Mouse (Mus musculus) skeletal muscle tissue, adult 2 months (tissue): ENCODE measurements around the gene Tox3.

ENCODE experiments used
- DNase-seq: peaks from one replicate; pipeline ENCODE4 v3.0.0-alpha.2; 2012; ENCODE audit warnings: low read depth, low spot score

The Tox3 gene

GRCm38 (mm10) chr8:90244458-90245145 lies 103.5 kb downstream of the Tox3 start:
- DNase-seq: no peak

- DNase-seq: no peak
These were observed 104.2 kb downstream of the Tox3 start for GRCm38 (mm10) chr8:90243957-90244356.

GRCm38 (mm10) chr8:90242351-90242750 lies 105.8 kb downstream of the Tox3 start:
- DNase-seq: no peak

- DNase-seq: no peak
These were observed 106.7 kb downstream of the Tox3 start for GRCm38 (mm10) chr8:90241461-90241860.

DNA sequence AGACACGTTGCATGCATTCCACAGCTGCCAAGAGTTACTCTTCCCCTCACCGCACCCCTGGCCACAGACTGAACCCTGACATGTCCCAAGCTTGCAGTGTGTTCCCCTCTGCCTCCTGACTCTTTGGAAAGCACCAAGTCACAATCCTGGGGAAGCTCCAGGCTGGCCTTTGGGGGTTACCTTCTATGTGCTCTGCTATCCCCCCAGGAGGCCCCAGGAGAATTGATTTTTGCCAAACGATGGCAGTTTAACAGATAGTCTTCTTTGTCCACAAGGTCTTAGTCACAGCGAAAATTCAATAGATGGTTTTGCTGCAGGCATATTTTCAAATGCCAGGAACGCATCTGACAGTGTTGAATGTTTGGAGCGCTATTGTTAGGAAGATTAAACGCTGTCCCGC lies 115.6 kb downstream of the Tox3 start:
- no peak for DNase-seq

DNA sequence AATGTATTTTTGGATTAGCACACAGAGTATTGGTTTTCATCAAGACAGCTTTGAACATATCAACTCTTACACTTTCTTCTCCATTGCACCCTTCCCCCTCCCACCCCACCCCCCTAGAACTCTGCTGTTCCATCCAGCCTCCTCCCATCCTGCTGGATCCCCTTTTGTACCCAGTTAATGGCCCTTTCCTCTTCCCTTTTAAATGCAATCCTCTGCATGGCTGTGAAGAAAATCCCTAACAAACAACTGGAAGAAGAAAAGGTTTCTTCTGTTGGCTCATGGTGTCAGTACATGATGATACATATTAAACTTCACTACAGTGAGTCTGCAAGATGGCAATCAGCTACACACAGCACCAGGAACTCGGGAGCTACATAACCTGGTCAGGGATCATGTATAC lies 124.0 kb downstream of the Tox3 start:
- DNase-seq: no peak

DNA sequence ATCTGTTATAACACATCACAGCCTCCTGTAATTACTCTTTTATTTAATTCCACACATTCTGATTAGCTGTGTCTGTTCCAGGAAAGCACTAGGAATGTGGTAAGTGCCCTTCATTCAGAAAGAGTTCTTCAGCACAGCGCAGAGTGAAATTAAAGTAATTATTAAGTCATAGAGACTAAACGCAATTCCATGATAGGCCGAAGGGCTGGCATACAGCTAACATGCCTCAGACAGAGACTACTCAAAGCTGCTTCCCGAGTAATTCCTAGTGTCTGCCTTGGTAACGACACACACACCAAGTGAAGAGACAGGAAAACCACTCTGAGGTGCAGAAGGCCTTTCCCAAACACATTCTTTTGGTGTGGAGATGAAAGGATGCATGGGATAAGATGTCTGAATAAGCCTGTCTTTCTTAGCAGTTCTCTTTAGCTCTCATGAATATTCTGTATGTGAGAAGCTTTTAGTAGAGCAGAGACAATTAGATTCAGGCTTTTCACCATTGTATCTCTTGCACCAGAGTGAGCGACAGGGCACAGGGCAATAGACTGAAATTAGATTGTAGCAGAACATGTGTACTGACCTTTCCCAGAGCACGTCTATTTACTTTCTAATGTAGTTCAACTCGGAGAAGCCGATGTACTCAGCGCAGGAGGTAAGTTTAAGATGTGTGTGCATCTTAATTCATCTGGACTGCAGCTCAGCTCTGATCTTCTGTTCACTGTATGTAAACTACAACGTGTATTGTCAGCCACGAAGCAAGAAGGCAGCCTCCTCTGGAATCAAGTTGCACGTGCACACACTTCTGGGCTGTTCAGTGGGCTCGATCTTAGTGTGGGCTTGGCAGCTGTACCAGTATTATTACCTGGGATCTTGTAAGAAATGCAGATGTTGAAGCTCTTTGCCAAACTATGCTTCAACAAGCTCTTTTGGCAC lies 138.8 kb downstream of the Tox3 start:
- no peak for DNase-seq
